Mouse (Mus musculus) sigmoid colon, adult 10 weeks (tissue): ENCODE results near the gene Decr2. TPM values are rescaled to one million over a fixed set of nuclear protein-coding genes. Genes with fewer than 3 reads are reported as not detected.

Experiments used
- polyA plus RNA-seq: library from polyadenylated mRNA; stranded (reverse); fragments of 350-450 nt; fragmentation: Illumina TruSeq; extraction: RNeasy Lipid Tissue Mini Kit (QIAGEN cat#74804); gene quantifications from one replicate; pipeline ENCODE4 v1.2.3, GENCODE M21; 2014; ENCODE audit warnings: low read depth, low replicate concordance

Decr2 gene
- polyA plus RNA-seq = 34.7 TPM

DNA sequence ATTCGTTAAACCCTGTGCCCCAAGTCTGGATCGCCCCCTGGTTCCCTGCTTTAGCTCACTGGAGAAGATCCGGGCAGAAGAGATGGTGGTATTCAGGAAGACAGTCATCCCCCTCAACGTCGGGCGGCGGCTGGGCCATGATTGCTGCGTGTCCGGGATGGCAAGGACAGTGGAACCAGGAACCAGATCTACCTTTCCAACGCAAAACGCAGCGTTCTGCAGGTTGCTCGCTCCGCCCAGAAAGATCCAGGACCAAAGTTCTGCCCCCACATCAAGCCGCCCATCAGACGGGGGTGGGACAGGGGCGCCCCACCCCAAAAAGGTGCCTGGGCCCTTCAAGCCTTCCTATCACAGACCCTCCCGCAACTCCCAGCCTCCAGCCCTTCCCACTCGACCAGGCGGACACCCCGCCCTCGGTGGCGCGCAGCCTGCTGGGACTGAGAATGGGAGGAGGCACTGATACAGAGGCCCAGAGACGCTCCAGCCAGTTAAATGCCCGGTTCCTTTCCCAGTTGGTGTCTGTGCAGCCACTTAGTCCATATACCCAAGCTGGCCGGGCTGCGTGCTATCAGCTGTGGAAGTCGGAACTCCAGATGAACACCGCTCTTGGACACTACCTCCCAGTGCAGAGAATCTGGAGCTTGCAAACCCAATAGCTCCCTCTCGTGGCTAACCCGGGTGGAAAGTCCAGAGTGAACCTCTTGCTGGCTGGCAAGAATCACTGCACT, at the start of gene Decr2:
Gene Decr2 (minus strand): TSS at position 433 of the 728 bp plus-strand sequence.

DNA sequence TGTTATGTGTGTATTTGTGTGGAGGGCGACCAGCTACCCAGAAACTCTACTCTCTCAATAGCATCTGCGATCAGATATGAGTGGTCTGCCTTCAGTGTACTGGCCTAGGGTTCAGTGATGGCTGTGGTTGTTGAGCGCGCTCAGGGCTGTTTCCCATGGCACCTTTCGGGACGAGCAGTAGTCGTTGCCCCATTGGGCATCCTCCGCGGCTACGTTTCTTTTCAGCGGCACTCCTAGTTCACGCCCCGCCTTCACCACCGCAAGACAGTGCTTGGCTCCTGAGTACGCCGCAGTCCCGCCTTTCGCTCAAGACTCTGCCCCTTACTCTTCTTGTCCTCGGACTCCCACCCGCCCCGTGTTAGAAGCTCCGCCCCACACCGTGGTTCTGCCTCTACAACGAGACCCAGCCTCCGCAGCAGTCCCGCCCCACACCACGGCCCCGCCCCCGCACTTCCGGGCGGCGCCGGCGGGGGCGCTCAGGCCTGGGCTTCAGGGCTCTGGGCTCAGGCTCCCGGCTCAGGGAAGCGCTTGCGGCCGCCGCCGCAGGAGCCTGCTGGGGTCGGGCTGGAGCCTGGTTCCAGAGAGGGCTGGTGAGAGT, 48.2 kb upstream of the Decr2 start, which contains the start of gene Axin1:
Gene Axin1 (plus strand): TSS at position 450 of the 598 bp plus-strand sequence.

DNA sequence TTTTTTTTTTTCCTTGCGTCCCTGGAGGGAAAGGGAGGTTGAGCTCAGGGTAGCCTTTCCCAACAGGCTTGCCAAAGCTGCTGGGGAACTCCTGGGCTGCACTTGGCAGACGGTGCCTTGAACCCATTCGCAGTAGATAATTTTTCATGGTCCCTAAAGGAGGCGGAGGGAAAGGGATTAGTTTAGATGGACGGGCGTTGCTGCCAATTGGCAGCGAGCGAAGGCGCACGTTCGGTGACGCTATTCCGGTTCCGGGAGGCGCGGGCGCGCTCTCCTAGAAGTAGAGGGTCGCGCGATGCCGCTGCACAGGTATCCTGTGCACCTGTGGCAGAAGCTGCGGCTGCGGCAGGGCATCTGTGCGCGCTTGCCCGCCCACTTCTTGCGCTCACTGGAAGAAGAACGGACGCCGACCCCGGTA, 33.1 kb upstream of the Decr2 start, which contains the start of gene Mrpl28:
Gene Mrpl28 (plus strand): TSS at position 234 of the 418 bp plus-strand sequence.

DNA sequence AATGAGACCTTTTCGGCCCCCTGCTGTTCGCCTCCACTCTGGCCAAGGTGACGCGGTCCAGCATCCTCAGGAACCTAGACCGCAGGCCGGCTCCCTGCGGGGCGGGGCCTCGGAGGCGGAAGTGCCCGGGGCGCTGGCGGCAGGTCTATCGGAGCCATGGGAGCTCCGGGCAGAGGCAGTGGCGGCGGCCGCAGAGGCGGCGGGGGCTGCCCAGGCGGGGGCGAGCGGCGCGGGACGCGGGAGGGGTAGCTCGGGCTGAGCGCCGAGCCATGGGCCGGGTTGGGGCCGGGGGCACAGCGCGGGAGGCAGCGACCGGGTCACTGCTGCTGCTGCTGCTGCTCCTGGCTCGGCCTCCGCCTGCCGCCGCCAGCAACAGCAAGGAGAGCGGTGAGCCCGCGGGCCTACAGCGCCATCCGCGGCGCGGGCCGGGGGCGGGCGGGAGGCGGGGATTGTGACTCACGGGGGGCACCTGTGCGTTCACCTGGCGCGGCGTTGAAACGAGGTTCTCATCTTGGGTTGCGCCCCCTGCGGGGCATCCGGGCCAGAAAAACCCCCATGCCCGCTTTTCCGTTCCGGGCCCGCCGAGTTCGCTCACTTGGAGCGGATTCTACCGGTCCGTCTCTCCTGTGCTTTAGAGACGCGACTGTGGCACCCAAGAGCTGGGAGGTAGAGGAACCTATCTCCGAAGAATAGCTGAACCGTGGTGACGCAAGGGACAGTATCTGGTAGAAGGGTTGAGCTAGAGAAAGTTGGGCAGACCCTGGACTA, 23.2 kb upstream of the Decr2 start, which contains the start of gene Tmem8:
Gene Tmem8 (plus strand): TSS at position 119 of the 768 bp plus-strand sequence.

DNA sequence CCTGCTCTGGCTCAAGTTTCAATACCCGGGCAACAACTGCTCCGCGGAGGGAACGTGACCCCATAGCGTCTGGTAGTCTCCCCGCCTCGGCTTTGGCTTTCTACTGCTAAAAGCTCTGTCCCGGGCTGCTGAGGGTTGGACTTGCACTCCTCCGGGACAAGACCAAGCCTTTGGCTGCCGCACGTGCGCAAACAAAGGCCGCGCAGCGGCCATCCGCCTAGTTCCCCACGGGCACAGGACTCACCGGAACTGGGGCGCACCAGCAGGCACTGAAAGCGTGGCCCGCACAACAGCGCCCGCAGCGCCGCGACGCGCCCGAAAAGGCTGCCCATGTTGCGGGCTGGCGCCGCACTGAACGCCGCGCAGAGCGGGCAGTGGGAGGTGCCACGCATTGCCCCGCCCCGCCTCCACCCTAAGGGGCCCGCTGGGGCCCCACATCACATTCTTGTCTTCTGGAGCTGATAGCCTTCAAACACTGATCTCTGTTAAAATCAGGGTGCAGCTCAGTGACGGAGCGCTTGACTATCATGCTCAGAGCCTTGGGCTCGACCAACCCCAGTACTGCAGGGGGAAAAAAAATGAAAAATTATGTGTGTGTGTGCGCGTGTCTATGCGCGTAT, 5.1 kb upstream of the Decr2 start, which contains the start of gene Nme4:
Gene Nme4 (minus strand): TSS at position 482 of the 620 bp plus-strand sequence.

DNA sequence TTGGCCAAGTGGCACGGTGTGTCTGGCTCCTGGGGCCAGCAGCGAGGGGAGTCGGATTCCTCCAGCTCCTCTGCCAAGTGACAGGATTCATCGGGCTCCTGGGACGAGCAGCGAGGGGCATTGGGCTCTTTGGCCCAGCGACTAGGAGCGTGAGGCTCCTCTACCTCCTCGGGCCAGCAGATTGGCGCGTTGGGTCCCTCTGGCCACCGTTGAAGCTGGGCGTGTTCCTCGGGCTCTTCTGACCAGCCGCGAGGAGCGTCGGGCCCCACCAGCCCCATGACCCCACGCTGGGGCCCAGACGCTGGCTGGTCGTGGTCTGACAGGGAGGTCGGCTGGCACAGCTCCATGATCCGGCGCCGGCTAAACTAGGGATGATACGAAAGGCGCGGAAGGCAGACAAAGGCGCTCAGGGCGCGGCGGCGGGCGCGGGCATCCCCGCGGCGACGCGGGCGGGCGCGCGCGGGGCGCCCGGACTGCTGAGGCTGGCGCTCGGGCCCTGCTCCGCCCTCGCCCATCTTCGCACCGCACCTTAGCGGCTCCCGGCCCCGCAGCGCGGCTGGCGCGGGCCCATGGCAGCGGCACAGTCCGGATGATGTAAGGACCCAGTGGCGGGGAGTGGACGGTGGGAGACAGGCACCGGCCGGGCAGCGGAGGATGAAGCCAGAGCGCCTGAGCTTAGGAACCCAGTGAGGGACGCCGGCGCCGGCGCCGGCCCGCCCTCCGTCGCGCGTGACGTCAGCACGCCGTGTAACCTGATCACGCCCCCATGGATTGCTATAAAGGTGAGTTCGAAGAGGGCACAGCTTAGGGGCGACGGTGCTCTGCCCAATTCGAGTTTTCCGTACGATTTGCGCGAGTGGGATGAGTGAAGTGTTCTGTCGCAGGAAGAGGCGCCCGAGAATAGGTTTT, 21.1 kb downstream of the Decr2 start, which contains the start of gene Rab11fip3:
Gene Rab11fip3 (minus strand): TSS at position 725 of the 909 bp plus-strand sequence.

Other genes starting within 250 kb of the Decr2 start
- not detected for gene Gm20683, start 248.6 kb downstream of the Decr2 start, polyA plus RNA-seq
- gene Rhot2, start 245.5 kb downstream of the Decr2 start, polyA plus RNA-seq = 18.0 TPM
- 1.8 TPM for gene Wdr90, start 228.8 kb downstream of the Decr2 start, polyA plus RNA-seq
- not detected for gene Mcrip2, start 221.6 kb downstream of the Decr2 start, polyA plus RNA-seq
- 15.8 TPM for gene Mettl26, start 215.3 kb downstream of the Decr2 start, polyA plus RNA-seq
- gene Wfikkn1, start 209.5 kb downstream of the Decr2 start, polyA plus RNA-seq = not detected
- 1.5 TPM for gene Rab40c, start 170.6 kb downstream of the Decr2 start, polyA plus RNA-seq
- 26.7 TPM for gene Pigq, start 145.4 kb downstream of the Decr2 start, polyA plus RNA-seq
- gene Nhlrc4, start 145.4 kb downstream of the Decr2 start, polyA plus RNA-seq = not detected
- gene A930017K11Rik, start 137.8 kb downstream of the Decr2 start, polyA plus RNA-seq = not detected
- 0.85 TPM for gene Capn15, start 104.5 kb downstream of the Decr2 start, polyA plus RNA-seq
- gene Rab11fip3, start 20.8 kb downstream of the Decr2 start, polyA plus RNA-seq = 2.1 TPM
- not detected for gene Nme4, start 5.3 kb upstream of the Decr2 start, polyA plus RNA-seq
- 12.7 TPM for gene Tmem8, start 23.0 kb upstream of the Decr2 start, polyA plus RNA-seq
- gene Mrpl28, start 33.2 kb upstream of the Decr2 start, polyA plus RNA-seq = 4.6 TPM
- 20.7 TPM for gene Axin1, start 48.4 kb upstream of the Decr2 start, polyA plus RNA-seq
- gene Pdia2, start 108.8 kb upstream of the Decr2 start, polyA plus RNA-seq = not detected
- 0.69 TPM for gene Rgs11, start 112.6 kb upstream of the Decr2 start, polyA plus RNA-seq
- not detected for gene Arhgdig, start 117.4 kb upstream of the Decr2 start, polyA plus RNA-seq
- 60.9 TPM for gene Fam234a, start 153.9 kb upstream of the Decr2 start, polyA plus RNA-seq
- gene Luc7l, start 162.6 kb upstream of the Decr2 start, polyA plus RNA-seq = 95.1 TPM